Mouse (Mus musculus): ENCODE results near the gene Rnf19b. TPM values are rescaled to one million over a fixed set of nuclear protein-coding genes. Genes with fewer than 3 reads are reported as not detected.

The Rnf19b gene
- 4.8 and 5.5 TPM in 2 replicates for polyA plus RNA-seq (2015; fragmentation: Nextera tagmentation; extraction: Ambion mirVana)

- peak within 1 kb of the TSS; percentile 91 for H3K27ac ChIP-seq (replicated peaks)
- peak within 1 kb of the TSS; percentile 95 for H3K4me2 ChIP-seq
- ATAC-seq (ENCODE audit: insufficient read depth), result peak; percentile 76
- no peaks in the 10 kb centered on the region for H3K27me3 ChIP-seq
- H3K9me3 ChIP-seq (replicated peaks), result no peaks in the 10 kb centered on the region
- H3K9ac ChIP-seq, result peak within 1 kb of the TSS; percentile 92
- WGBS (ENCODE audit: insufficient replicate concordance), result under 1% methylated on average over 100 of the region's 107 CpGs
- H3K36me3 ChIP-seq (replicated peaks), result no peaks in the 10 kb centered on the region
- H3K4me3 ChIP-seq (replicated peaks), result peak within 1 kb of the TSS; percentile 87
- peaks cover 55% of the 10 kb centered on the region for H3K4me1 ChIP-seq (replicated peaks)
Measured at GRCm38 (mm10) chr4:129058207-129059092, at the start of gene Rnf19b. TSS of gene Rnf19b (plus strand) at chr4:129058271.

- no peaks in the 10 kb centered on the region for H3K27me3 ChIP-seq
- no peaks in the 10 kb centered on the region for H3K9me3 ChIP-seq (replicated peaks)
- no peak overlapping the region for H3K4me2 ChIP-seq
- no peak overlapping the region for H3K9ac ChIP-seq
- H3K36me3 ChIP-seq (replicated peaks), result peaks cover 68% of the 10 kb centered on the region
- WGBS (ENCODE audit: insufficient replicate concordance), result 54% methylated on average over 3 of the region's 3 CpGs
- no peaks in the 10 kb centered on the region for H3K4me1 ChIP-seq (replicated peaks)
- no peak overlapping the region for H3K27ac ChIP-seq (replicated peaks)
- no peak overlapping the region for H3K4me3 ChIP-seq (replicated peaks)
- no peak for ATAC-seq (ENCODE audit: insufficient read depth)
Measured at GRCm38 (mm10) chr4:129008672-129009071, 49.4 kb upstream of the Rnf19b start.

- Histone ChIP-seq H3K27me3 (no peaks in the 10 kb centered on the region), H3K36me3 (replicated peaks) (peaks cover 64% of the 10 kb centered on the region), H3K9ac (no peak overlapping the region), H3K4me2 (no peak overlapping the region), H3K4me1 (replicated peaks) (no peaks in the 10 kb centered on the region), H3K9me3 (replicated peaks) (no peaks in the 10 kb centered on the region), H3K4me3 (replicated peaks) (no peak overlapping the region), H3K27ac (replicated peaks) (no peak overlapping the region)
- 80% methylated on average over 5 of the region's 5 CpGs for WGBS (ENCODE audit: insufficient replicate concordance)
- ATAC-seq (ENCODE audit: insufficient read depth), result no peak
Measured at GRCm38 (mm10) chr4:129009521-129009920, 48.5 kb upstream of the Rnf19b start.

- Histone ChIP-seq H3K9me3 (replicated peaks) (no peaks in the 10 kb centered on the region), H3K27me3 (no peaks in the 10 kb centered on the region), H3K4me2 (no peak overlapping the region), H3K27ac (replicated peaks) (no peak overlapping the region), H3K4me1 (replicated peaks) (no peaks in the 10 kb centered on the region), H3K4me3 (replicated peaks) (no peak overlapping the region), H3K9ac (no peak overlapping the region), H3K36me3 (replicated peaks) (peaks cover 43% of the 10 kb centered on the region)
- no peak for ATAC-seq (ENCODE audit: insufficient read depth)
- 42% methylated on average over 15 of the region's 15 CpGs for WGBS (ENCODE audit: insufficient replicate concordance)
Measured at GRCm38 (mm10) chr4:129011604-129012121, 46.4 kb upstream of the Rnf19b start.

GRCm38 (mm10) chr4:129013151-129013864 is 44.8 kb upstream of the Rnf19b start:
- no peak for ATAC-seq (ENCODE audit: insufficient read depth)
- H3K9me3 ChIP-seq (replicated peaks), result no peaks in the 10 kb centered on the region
- H3K4me1 ChIP-seq (replicated peaks), result no peaks in the 10 kb centered on the region
- no peak overlapping the region for H3K4me3 ChIP-seq (replicated peaks)
- peaks cover 26% of the 10 kb centered on the region for H3K36me3 ChIP-seq (replicated peaks)
- no peak overlapping the region for H3K27ac ChIP-seq (replicated peaks)
- 54% methylated on average over 10 of the region's 10 CpGs for WGBS (ENCODE audit: insufficient replicate concordance)
- no peaks in the 10 kb centered on the region for H3K27me3 ChIP-seq
- H3K4me2 ChIP-seq, result no peak overlapping the region
- H3K9ac ChIP-seq, result no peak overlapping the region

GRCm38 (mm10) chr4:129016329-129016728 is 41.7 kb upstream of the Rnf19b start:
- peaks cover 7% of the 10 kb centered on the region; the same call in 1 of the 2 replicates for H3K4me1 ChIP-seq (replicated peaks)
- no peak overlapping the region for H3K27ac ChIP-seq (replicated peaks)
- no peak overlapping the region for H3K9ac ChIP-seq
- ATAC-seq (ENCODE audit: insufficient read depth), result no peak
- WGBS (ENCODE audit: insufficient replicate concordance), result 25% methylated on average over 4 of the region's 4 CpGs
- H3K27me3 ChIP-seq, result no peaks in the 10 kb centered on the region
- no peak overlapping the region for H3K4me3 ChIP-seq (replicated peaks)
- H3K9me3 ChIP-seq (replicated peaks), result no peaks in the 10 kb centered on the region
- H3K36me3 ChIP-seq (replicated peaks), result no peaks in the 10 kb centered on the region
- H3K4me2 ChIP-seq, result no peak overlapping the region

- Histone ChIP-seq H3K4me3 (replicated peaks) (no peak overlapping the region), H3K9ac (no peak overlapping the region), H3K27me3 (no peaks in the 10 kb centered on the region), H3K9me3 (replicated peaks) (no peaks in the 10 kb centered on the region), H3K27ac (replicated peaks) (no peak overlapping the region), H3K4me2 (no peak overlapping the region), H3K36me3 (replicated peaks) (no peaks in the 10 kb centered on the region), H3K4me1 (replicated peaks) (peaks cover 7% of the 10 kb centered on the region; the same call in 1 of the 2 replicates)
- ATAC-seq (ENCODE audit: insufficient read depth), result no peak
- WGBS (ENCODE audit: insufficient replicate concordance), result 51% methylated on average over 10 of the region's 10 CpGs
Measured at GRCm38 (mm10) chr4:129017150-129017549, 40.9 kb upstream of the Rnf19b start.

GRCm38 (mm10) chr4:129018788-129019435 is 39.2 kb upstream of the Rnf19b start:
- Histone ChIP-seq H3K27me3 (no peaks in the 10 kb centered on the region), H3K9ac (no peak overlapping the region), H3K27ac (replicated peaks) (no peak overlapping the region), H3K4me2 (no peak overlapping the region), H3K4me3 (replicated peaks) (no peak overlapping the region), H3K36me3 (replicated peaks) (no peaks in the 10 kb centered on the region), H3K4me1 (replicated peaks) (peaks cover 10% of the 10 kb centered on the region), H3K9me3 (replicated peaks) (no peaks in the 10 kb centered on the region)
- no peak for ATAC-seq (ENCODE audit: insufficient read depth)
- 51% methylated on average over 9 of the region's 9 CpGs for WGBS (ENCODE audit: insufficient replicate concordance)

- no peaks in the 10 kb centered on the region for H3K27me3 ChIP-seq
- H3K9ac ChIP-seq, result no peak overlapping the region
- no peaks in the 10 kb centered on the region for H3K36me3 ChIP-seq (replicated peaks)
- H3K4me1 ChIP-seq (replicated peaks), result peaks cover 18% of the 10 kb centered on the region
- H3K4me2 ChIP-seq, result no peak overlapping the region
- no peak overlapping the region for H3K4me3 ChIP-seq (replicated peaks)
- H3K27ac ChIP-seq (replicated peaks), result no peak overlapping the region
- WGBS (ENCODE audit: insufficient replicate concordance), result 57% methylated on average over 9 of the region's 9 CpGs
- H3K9me3 ChIP-seq (replicated peaks), result no peaks in the 10 kb centered on the region
- no peak for ATAC-seq (ENCODE audit: insufficient read depth)
Measured at GRCm38 (mm10) chr4:129019788-129020187, 38.3 kb upstream of the Rnf19b start.

GRCm38 (mm10) chr4:129020454-129020853 is 37.6 kb upstream of the Rnf19b start:
- Histone ChIP-seq H3K27me3 (no peaks in the 10 kb centered on the region), H3K27ac (replicated peaks) (no peak overlapping the region), H3K4me2 (no peak overlapping the region), H3K9me3 (replicated peaks) (no peaks in the 10 kb centered on the region), H3K9ac (no peak overlapping the region), H3K36me3 (replicated peaks) (no peaks in the 10 kb centered on the region), H3K4me3 (replicated peaks) (no peak overlapping the region), H3K4me1 (replicated peaks) (peaks cover 24% of the 10 kb centered on the region)
- 45% methylated on average over 6 of the region's 6 CpGs for WGBS (ENCODE audit: insufficient replicate concordance)
- ATAC-seq (ENCODE audit: insufficient read depth), result no peak; the same call in 1 of the 2 replicates

- Histone ChIP-seq H3K4me2 (no peak overlapping the region), H3K27ac (replicated peaks) (no peak overlapping the region), H3K36me3 (replicated peaks) (no peaks in the 10 kb centered on the region), H3K4me1 (replicated peaks) (peaks cover 25% of the 10 kb centered on the region), H3K9me3 (replicated peaks) (no peaks in the 10 kb centered on the region), H3K27me3 (no peaks in the 10 kb centered on the region), H3K9ac (no peak overlapping the region), H3K4me3 (replicated peaks) (no peak overlapping the region)
- ATAC-seq (ENCODE audit: insufficient read depth), result no peak
- WGBS (ENCODE audit: insufficient replicate concordance), result 65% methylated on average over 3 of the region's 3 CpGs
Measured at GRCm38 (mm10) chr4:129021426-129021825, 36.6 kb upstream of the Rnf19b start.
